Mouse (Mus musculus): ENCODE data around the gene Uaca. TPM values are rescaled to one million over a fixed set of nuclear protein-coding genes. Genes with fewer than 3 reads are reported as not detected.

Gene Uaca
- polyA plus RNA-seq, 1 experiment, result 13.8 TPM

DNA sequence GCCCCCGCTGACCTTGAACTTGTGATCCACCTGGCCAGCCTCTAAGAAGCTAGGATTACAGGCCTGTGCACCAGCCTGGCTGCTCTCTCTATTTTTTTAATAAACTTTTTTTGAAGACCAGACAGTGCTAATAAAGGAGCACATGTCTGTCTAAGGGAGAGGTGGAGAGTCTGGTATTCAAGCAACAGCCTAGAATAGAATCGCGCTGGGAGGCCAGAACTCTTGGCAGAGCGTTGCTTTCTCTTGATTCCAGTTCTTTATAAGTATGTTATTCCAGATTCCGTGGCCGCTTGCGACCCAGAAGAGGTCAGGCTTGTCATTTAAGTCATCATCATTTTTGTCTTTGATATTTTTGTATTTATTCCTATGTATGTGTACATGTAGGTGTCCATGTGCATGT is 31.2 kb downstream of the Uaca start:
- Histone ChIP-seq H3K4me1 (ENCODE audit: control insufficient read depth, insufficient read depth, low read length) (peaks cover 5% of the 10 kb centered on the region), H3K4me3 (replicated peaks; ENCODE audit: extremely low read depth, low read depth, low read length) (no peak overlapping the region)
- no peak for DNase-seq
- 87% methylated on average over 7 of the region's 7 CpGs for WGBS
- no peak for TF ChIP-seq CTCF (IDR thresholded peaks at IDR 0.05; ENCODE audit: insufficient read depth, low read length)
- TF ChIP-seq POLR2A (IDR thresholded peaks at IDR 0.05; ENCODE audit: borderline replicate concordance, extremely low read depth, low read depth, low read length), result no peak

DNA sequence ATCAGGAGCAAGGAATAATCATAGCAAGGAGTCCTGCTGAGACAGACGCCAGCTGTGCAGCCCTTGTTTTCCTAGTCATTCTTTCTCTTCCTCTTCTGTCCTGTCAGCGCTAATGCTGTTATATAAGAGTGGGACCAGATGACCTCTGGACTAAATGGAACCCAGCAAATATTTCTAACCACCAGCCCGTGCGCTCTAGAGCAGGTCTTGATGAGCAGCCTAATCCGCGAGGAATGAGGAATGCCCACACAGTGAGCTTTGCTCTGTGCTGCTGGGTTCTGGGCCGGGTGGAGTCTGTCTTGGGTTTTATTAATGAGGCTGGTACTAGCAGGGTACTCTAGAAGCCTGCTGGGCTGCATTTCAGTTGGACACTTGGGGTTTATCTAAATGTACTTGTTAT is 32.4 kb downstream of the Uaca start:
- peaks cover 5% of the 10 kb centered on the region for H3K4me1 ChIP-seq (ENCODE audit: control insufficient read depth, insufficient read depth, low read length)
- WGBS, result 69% methylated on average over 7 of the region's 7 CpGs
- no peak overlapping the region for H3K4me3 ChIP-seq (replicated peaks; ENCODE audit: extremely low read depth, low read depth, low read length)
- no peak for DNase-seq
- TF ChIP-seq POLR2A (IDR thresholded peaks at IDR 0.05; ENCODE audit: borderline replicate concordance, extremely low read depth, low read depth, low read length), result no peak
- TF ChIP-seq CTCF (IDR thresholded peaks at IDR 0.05; ENCODE audit: insufficient read depth, low read length), result no peak

DNA sequence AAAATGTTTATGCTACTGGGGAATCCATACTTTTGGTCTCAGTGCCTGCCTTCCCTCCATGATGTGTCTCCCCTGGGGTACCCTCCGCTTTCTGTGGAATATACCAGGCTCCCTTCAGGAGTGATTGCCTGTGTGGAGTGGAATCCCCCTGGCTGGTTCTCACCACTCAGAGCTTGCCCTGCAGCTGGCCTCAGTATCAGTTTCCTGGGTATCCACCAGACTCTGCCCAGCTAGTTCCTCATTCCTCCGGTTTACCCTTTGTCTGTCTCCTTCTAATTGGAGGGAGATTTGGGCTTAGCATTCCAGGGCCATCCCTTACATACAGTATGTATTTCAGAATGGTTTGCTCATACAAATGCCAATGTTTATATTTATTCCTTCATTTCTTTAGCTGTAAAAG is 33.9 kb downstream of the Uaca start:
- 63% methylated on average over 2 of the region's 2 CpGs for WGBS
- no peak for TF ChIP-seq POLR2A (IDR thresholded peaks at IDR 0.05; ENCODE audit: borderline replicate concordance, extremely low read depth, low read depth, low read length)
- no peak for TF ChIP-seq CTCF (IDR thresholded peaks at IDR 0.05; ENCODE audit: insufficient read depth, low read length)
- no peak overlapping the region for H3K4me3 ChIP-seq (replicated peaks; ENCODE audit: extremely low read depth, low read depth, low read length)
- peaks cover 5% of the 10 kb centered on the region for H3K4me1 ChIP-seq (ENCODE audit: control insufficient read depth, insufficient read depth, low read length)
- DNase-seq, result no peak

DNA sequence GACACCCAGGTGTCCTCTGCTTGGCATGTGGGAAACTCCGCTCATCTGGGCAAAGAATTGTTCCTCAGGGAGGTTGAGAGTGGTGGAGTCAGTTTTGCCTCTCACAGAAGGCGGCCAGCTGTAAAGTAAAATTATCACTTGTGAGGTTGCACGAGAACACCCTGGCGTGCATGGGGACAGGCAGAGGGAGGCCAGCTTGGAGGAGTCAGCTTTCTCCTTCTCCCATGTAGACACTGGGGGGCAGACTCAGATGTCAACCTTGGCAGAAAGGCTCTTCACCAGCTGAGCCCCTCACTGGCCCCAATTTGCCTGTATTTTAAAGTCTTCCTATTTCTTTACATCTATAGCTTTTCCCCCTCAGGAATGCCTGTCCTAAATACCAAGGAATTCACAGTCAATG is 35.3 kb downstream of the Uaca start:
- no peak overlapping the region for H3K4me3 ChIP-seq (replicated peaks; ENCODE audit: extremely low read depth, low read depth, low read length)
- H3K4me1 ChIP-seq (ENCODE audit: control insufficient read depth, insufficient read depth, low read length), result peaks cover 5% of the 10 kb centered on the region
- TF ChIP-seq POLR2A (IDR thresholded peaks at IDR 0.05; ENCODE audit: borderline replicate concordance, extremely low read depth, low read depth, low read length) (no peak), CTCF (IDR thresholded peaks at IDR 0.05; ENCODE audit: insufficient read depth, low read length) (no peak)
- WGBS, result 58% methylated on average over 4 of the region's 4 CpGs
- no peak for DNase-seq

GRCm38 (mm10) chr9:60830079-60830478 is 35.7 kb downstream of the Uaca start:
- no peak for DNase-seq
- WGBS, result 41% methylated on average over 3 of the region's 3 CpGs
- peaks cover 5% of the 10 kb centered on the region for H3K4me1 ChIP-seq (ENCODE audit: control insufficient read depth, insufficient read depth, low read length)
- no peak overlapping the region for H3K4me3 ChIP-seq (replicated peaks; ENCODE audit: extremely low read depth, low read depth, low read length)
- TF ChIP-seq POLR2A (IDR thresholded peaks at IDR 0.05; ENCODE audit: borderline replicate concordance, extremely low read depth, low read depth, low read length) (no peak), CTCF (IDR thresholded peaks at IDR 0.05; ENCODE audit: insufficient read depth, low read length) (no peak)

GRCm38 (mm10) chr9:60832233-60832632 is 37.9 kb downstream of the Uaca start:
- Histone ChIP-seq H3K4me1 (ENCODE audit: control insufficient read depth, insufficient read depth, low read length) (peaks cover 12% of the 10 kb centered on the region), H3K4me3 (replicated peaks; ENCODE audit: extremely low read depth, low read depth, low read length) (no peak overlapping the region)
- no peak for DNase-seq
- TF ChIP-seq CTCF (IDR thresholded peaks at IDR 0.05; ENCODE audit: insufficient read depth, low read length) (no peak), POLR2A (IDR thresholded peaks at IDR 0.05; ENCODE audit: borderline replicate concordance, extremely low read depth, low read depth, low read length) (no peak)
- 81% methylated on average over 8 of the region's 8 CpGs for WGBS

- Histone ChIP-seq H3K4me1 (ENCODE audit: control insufficient read depth, insufficient read depth, low read length) (peaks cover 22% of the 10 kb centered on the region), H3K4me3 (replicated peaks; ENCODE audit: extremely low read depth, low read depth, low read length) (no peak overlapping the region)
- DNase-seq, result no peak
- TF ChIP-seq POLR2A (IDR thresholded peaks at IDR 0.05; ENCODE audit: borderline replicate concordance, extremely low read depth, low read depth, low read length) (no peak), CTCF (IDR thresholded peaks at IDR 0.05; ENCODE audit: insufficient read depth, low read length) (no peak)
- WGBS, result 54% methylated on average over 5 of the region's 5 CpGs
These were observed 41.8 kb downstream of the Uaca start for GRCm38 (mm10) chr9:60836151-60836550.

GRCm38 (mm10) chr9:60837078-60837448 is 42.7 kb downstream of the Uaca start:
- H3K4me1 ChIP-seq (ENCODE audit: control insufficient read depth, insufficient read depth, low read length), result peaks cover 24% of the 10 kb centered on the region
- DNase-seq, result no peak
- TF ChIP-seq CTCF (IDR thresholded peaks at IDR 0.05; ENCODE audit: insufficient read depth, low read length), result no peak
- no peak for TF ChIP-seq POLR2A (IDR thresholded peaks at IDR 0.05; ENCODE audit: borderline replicate concordance, extremely low read depth, low read depth, low read length)
- no peak overlapping the region for H3K4me3 ChIP-seq (replicated peaks; ENCODE audit: extremely low read depth, low read depth, low read length)
- WGBS, result 28% methylated on average over 4 of the region's 4 CpGs

DNA sequence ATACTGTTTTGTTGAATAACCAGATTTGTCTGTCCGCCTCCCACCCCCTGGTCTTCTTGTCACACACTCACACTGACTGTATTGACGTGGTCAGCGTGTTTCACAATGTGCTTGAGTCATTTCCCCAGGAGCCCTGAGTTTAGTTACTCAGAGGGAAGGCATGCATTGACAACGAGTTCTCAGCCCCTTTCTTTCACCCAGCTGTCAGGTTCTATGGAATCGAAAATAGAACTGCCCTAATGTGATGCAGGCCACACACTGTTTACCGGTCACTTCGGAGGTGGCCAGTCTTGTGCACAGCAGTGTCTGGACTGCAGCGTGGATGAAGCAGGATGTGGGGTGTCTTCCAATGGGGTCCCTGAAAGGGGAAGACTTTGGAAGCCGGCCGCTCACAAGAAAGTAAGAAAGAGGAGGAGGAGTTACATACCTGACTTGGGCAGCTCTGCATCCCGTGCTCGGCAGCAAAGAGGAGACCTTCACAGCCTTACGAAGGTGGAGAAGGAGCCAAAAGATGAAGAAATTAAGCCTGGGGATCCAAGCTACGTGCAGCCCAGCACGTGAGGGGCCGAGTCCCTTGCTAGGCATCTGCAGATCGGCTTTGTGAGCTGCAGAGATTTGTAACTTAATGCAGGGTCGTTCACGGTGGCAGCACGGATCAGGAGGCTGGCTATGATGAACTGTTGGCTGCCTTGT is 43.3 kb downstream of the Uaca start:
- peaks cover 24% of the 10 kb centered on the region for H3K4me1 ChIP-seq (ENCODE audit: control insufficient read depth, insufficient read depth, low read length)
- H3K4me3 ChIP-seq (replicated peaks; ENCODE audit: extremely low read depth, low read depth, low read length), result peak overlapping the region; percentile 57
- DNase-seq, result peak; percentile 34
- TF ChIP-seq CTCF (IDR thresholded peaks at IDR 0.05; ENCODE audit: insufficient read depth, low read length) (no peak), POLR2A (IDR thresholded peaks at IDR 0.05; ENCODE audit: borderline replicate concordance, extremely low read depth, low read depth, low read length) (no peak)
- WGBS, result 7% methylated on average over 20 of the region's 20 CpGs

GRCm38 (mm10) chr9:60838331-60838872 is 44.1 kb downstream of the Uaca start:
- Histone ChIP-seq H3K4me3 (replicated peaks; ENCODE audit: extremely low read depth, low read depth, low read length) (peak overlapping the region; percentile 29), H3K4me1 (ENCODE audit: control insufficient read depth, insufficient read depth, low read length) (peaks cover 24% of the 10 kb centered on the region)
- WGBS, result 38% methylated on average over 9 of the region's 9 CpGs
- TF ChIP-seq POLR2A (IDR thresholded peaks at IDR 0.05; ENCODE audit: borderline replicate concordance, extremely low read depth, low read depth, low read length) (no peak), CTCF (IDR thresholded peaks at IDR 0.05; ENCODE audit: insufficient read depth, low read length) (no peak)
- no peak for DNase-seq

All from lung, adult 2 months (tissue).